Mouse (Mus musculus) retina, embryonic 14.5 days (tissue): ENCODE results near the gene Gm21958.

Experiments used
- DNase-seq: peaks from one replicate; pipeline ENCODE4 v3.0.0-alpha.2; 2015; ENCODE audit warnings: low spot score

Gene Gm21958

DNA sequence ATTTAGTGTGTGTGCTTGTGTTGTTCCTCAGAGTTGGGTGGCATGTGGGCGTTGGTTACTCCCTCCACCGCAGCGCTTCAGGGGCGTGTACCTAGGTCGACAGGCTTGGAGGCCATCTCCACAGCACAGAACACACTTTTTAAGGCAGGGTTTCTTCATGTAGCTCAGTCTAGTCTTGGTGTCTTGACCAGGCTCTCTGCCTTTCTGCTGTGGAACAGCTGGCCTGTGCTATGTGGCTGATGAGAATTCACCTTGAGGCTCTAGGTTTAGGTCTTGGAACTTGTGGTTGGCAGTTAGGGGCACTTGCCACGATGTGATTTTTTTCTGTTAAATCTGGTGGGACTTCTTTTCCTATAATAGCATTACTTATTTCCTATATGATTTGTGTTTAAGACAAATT is at the start of gene Gm21958:
Gm21958 (minus strand) TSS at position 101 of the 400 bp plus-strand sequence.
- no peak for DNase-seq

DNA sequence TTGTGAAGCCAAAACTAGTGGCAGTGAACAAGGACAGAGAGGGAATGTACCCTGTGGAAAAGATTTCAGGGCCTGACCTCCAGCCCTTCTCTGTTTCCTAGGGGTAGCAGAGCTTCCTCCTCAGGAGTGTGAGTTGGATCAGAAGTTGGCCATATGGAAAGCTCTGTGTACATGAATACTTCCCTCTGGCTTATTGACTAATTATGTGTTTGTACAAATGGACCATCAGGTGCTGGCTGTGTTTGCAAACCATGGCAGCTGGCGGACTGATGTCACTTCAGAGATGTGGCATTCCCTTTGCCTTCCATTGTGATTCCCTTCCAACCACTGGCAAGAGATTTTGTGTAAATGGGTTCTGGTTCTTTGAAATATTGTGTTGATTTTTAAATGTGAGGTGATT is 47.1 kb upstream of the Gm21958 start:
- DNase-seq, result no peak

DNA sequence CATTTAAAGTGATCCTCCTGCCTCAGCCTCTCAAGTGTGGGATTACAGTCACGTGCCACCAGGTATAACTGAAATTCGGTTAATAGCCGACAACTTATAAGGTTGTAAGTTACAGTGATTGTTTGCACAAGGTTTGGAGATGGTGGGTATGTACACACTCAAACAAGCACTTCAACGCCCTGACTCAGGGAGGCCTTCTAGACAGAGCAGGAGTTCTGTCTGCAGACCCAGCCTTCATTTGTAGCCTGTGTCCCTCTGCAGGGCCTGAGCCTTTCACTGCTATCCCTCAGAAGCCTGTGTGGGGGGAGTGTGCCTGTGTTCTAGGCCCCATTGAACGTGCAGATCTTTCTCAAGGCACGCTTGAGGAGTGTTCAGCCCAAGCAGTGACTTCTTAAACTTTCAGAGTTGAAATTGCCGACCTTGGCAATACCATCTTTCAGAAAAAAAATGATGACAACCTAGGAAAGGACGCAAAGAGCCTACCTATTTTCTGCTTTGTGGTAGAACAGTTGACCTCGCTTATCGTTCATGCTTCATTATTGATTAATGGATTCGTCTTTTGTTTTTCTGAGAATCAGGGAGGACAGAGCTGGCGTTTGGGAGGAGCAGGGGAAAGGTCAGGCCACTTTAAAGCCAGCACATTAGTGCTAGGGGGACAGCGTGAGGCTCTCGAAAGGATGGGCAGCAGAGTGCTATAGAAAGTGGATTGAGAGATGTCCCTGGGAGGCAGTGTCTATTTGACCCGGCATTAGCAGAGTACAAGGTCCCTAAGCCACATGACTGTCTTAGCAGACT is 46.4 kb upstream of the Gm21958 start:
- DNase-seq, result peak; percentile 15

DNA sequence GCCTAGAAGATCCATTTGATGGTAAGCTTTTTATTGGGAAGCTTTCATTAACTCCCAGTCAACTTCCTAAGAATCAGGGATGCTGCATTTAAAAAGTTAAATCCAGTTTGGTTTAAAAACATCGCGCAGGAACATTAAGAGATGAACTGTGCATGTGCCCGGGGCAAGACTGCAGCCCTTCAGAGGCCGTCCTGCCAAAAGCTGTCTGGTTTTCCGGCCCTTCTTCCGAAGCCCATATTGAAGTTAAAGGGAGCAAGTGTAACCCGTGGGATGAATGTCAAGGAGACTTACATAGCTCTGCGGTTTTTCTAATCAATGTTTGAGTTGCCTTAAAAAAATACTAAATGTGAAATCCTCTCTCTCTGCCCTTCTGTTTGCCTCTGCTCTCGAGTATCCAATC is 45.1 kb upstream of the Gm21958 start:
- no peak for DNase-seq

DNA sequence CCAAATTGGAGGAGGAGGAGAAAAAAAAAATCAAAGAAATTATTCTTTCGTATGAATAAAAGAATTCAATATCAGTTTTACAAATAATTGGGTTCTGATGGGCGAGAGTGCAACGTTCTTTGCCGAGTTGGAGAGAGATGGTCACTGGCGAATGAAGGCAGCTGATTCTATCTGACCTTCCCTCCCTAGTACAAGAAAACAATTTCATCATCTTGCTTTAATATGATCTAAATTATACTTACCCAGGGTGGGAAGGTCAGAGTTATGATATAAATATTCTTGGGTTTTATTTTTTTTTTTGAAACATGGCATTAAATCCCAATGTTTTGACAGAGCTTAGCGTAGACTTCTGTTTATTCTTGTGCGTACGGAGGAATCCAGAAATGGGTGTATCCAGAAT is 43.3 kb upstream of the Gm21958 start:
- DNase-seq, result no peak

DNA sequence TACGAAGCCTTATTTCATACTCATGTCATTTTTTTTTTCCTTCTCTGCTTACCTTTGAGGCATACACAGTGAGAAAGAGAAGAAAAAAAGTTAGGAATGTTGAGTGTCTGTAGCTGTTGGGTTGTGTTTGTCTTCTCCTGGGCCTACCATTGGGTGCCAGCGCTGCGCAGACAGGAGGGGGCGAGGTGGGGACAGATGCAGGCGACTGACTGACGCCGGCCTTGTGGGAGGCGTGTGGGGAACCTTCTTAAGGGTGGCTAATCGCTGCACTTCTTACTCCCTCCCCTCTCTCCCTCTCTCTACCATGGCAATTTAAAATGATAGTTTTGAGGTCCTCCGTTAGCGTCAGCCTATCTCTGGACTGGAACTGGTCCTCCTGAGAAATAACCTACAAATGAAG is 41.9 kb upstream of the Gm21958 start:
- peak; percentile 34 for DNase-seq

DNA sequence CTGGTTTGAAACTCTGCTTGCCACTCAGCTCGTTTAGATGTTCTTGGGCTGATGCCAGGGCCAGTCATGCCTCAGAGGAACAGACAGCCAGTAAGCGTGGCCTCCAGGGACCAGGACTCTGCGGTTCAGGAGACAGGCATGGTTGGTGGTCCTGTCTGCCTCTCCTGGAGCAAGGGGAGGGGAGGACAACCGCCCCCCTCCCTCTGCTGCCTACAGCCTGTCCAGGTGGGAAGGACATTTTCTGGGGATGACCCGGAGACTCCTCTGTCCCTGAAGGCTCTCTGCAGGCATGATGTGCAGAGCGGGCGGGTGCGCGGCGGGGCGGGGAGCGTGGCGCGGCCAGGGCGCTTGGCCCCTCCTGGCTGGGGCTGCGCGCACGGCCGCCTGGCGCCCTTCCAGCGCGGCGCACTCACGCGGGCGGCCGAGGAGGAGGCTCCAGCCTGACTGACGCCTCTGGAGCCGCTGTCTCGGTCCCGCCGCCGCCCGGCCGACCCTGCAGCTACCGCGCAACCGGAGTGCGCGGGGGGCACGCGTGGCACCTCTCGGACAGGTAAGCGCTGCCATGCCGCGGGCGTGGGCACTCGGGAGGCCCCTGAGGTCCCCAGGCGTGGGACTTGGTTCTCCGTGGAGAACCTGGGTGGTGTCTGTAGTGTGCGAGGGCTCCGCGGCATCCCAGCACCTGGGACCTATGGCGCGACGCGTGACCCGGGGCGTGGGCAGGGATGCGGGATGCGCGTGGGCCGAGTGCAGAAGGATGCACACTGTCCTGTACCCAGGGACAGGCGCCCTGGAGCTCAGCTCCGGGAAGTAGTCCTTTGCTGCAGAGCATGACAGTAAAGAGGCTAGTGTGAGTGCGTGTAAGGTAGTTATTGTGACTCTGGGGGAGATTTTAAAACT is 41.2 kb upstream of the Gm21958 start, which contains the start of gene Smad9:
Smad9 (plus strand) TSS at position 438 of the 897 bp plus-strand sequence.
- DNase-seq, result peak; percentile 62

DNA sequence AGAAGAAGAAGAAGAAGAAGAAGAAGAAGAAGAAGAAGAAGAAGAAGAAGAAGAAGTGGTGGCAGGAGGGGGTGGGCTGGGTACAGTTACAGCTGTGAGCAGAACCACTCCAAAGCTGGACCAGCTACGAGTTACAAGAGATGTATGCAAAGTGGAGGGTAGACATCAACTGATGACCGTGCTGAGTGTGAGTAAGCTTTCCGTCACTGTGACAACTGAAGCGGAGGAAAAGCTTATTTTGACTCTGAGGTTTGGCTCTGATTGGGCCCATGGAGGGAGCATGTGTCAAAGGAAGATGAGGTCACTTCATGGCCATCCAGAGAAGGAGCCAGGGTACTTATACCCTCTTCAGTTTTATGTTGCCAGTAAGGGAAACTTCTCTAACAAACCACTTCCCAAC is 39.3 kb upstream of the Gm21958 start:
- DNase-seq, result no peak

DNA sequence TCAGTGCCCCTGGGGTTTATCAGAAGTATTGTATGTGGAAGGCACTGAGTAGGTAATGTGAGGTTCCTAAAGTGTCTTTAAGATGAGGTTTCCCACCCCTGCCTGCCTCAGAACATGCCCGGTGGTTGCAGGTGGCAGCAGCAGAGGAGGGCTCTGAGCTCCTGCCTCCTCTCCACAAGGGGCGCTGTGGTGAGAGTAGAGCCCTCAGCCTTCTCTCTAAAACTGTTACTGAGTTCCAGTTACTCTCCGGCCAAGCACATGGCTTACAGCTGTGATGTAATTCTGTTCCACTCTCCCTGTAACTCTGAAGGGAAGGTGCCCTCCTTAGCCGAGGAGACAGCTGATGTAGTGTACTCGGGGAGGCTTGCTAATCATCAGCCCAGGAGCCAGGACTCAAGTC is 31.6 kb upstream of the Gm21958 start:
- DNase-seq, result peak; percentile 50

DNA sequence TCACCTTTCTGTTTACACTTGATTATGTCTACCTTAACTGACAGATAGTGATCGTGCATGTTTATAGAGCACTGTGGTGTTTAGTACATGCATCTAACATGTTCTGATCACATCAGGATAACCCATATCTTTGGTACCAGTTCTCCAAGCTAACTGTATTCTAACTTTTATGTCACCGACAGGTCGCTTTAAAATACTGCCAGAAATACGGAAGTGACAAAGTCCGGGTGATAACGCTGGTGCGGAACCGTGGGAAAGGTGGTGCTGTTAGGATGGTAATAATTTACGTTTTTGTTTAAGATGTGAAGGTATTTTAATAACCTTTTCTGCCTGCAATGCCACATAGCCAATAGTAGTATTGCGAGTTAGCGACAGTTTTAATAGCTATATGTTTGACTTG is 27.8 kb upstream of the Gm21958 start:
- no peak for DNase-seq

DNA sequence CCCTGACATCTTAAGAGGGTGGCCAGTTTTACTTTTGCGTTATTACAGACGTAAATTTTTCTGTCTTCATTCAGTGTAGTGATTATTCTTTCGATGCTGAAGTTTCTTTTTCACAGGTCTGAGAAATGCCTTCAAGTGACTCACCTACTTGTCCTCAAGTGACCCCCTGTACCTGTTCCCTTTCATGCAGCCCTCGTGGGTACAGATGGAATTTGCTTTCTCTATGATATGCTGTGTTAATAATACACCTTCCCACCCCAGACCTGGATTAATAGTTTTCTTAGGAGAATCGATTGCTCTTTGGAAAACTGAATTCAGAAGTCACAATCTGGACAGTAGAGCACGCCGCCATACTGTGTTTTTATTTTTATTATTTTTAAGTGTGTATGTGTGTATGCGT is 23.2 kb upstream of the Gm21958 start:
- no peak for DNase-seq

DNA sequence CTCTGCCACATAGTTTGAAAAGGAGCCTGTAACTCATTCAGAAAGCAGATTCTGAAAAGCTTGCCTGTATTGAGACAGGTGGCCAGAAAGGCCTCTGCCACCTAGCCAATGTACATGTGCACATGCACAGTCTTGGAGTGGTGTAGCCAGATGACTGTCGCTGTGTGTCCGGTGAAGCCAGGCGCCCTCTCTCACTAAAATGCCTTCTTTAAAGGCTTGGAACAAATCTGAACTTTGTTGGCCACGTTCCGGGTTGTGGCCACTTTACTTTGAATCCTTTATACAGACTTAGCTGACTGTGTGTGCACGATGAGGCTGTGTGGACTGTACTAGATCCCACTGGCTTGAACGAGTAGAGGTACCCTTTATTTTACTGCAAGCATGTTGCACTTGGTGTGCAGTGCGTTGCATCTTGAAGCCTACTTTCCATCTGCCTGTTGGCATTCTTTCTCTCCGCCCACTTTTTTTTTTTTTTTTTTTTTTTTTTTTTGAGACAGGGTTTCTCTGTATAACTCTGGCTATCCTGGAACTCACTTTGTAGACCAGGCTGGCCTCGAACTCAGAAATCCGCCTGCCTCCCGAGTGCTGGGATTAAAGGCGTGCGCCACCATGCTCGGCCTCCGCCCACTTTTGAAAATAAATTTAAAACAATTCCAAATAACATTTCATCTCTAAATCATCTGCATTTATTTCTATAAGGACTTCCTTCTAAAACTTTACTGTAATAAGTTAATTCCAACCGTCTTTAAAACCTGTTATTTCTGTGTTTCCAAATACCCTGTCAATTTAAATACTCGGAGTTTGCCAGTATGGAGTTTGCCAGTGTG is 22.2 kb upstream of the Gm21958 start:
- DNase-seq, result peak; percentile 32

DNA sequence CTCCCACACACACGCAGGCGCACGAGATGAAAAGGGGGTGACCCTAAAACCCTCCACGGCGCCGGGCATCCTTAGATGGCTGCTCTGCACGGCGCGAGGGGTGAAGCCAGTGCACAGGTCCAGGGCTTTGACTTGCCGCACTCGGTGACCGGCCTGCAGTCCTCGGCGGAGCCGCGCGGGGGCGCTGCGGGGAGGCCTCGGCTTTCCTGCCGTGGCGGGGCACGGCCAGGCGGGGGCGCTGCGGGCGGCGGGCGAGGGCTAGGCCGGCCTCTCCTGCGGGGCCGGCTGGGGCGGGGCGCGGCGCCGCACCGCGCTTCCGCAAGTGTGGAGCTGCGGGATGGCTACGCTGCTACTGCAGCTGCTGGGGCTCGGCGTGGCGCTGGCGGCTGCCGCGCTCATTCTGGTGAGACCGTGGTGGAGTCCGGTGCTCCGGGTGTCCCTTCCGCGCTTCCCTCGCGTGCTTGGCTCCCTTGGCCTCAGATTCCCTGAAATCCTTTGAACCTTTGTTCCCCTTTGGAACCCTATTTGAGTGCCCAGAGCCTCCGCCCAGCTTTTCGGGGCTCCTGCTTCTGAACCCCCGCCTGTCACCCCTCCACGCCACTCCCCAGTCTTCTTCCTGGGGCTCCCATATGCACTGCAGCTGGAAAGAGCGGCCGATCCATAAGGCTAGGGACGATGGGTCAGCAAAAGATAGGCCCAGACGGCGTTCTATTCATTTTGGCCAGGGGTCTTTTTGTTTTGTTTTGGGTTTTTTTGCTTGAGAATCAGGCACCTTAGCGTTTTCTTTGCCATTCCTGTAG is 21.3 kb upstream of the Gm21958 start, which contains the start of the genes Exosc8 and Alg5:
Exosc8 (minus strand) TSS at position 147 of the 800 bp plus-strand sequence.
Alg5 (plus strand) TSS at position 293 of the 800 bp plus-strand sequence.
- peak; percentile 82 for DNase-seq

DNA sequence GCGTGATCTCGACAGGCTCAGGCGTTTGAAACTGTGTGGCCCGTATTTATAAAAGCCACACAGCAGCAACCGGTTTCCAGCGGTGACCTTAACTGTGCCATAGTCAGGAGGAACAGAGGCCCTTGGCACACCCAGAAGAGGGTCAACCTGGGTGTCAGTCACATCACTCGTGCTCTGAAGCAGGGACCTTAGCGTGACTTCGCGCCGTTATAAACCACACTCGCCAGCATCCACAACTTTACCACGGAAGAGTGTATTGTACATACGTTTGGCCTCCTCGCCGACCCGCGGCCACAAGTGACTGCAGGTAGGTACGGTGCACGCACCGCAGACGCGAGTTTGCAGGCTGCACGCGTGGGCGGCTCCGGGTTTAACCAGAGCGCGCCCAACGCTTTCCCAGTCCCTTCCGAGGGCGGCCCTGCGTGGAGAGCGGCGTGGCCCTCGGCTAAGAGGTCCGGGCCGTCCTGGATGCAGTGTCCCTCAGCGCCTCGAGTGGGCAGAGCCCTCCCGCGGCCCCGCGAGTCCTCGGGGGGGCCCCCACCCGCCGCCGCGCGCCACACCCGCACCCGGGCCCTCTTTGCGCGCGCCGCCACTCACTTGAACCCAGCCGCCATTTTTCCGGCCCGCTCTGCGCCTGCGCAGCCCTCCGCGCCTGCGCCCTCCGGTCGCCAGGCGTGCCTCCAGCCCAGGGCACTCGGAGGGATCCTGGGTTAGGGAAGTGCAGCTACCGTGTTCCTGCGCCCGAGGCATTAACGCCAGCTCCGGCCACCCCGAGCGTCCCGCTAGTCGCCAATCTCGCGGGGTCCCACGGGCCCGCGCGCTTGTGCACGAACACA is 20.5 kb upstream of the Gm21958 start:
- DNase-seq, result peak; percentile 92

DNA sequence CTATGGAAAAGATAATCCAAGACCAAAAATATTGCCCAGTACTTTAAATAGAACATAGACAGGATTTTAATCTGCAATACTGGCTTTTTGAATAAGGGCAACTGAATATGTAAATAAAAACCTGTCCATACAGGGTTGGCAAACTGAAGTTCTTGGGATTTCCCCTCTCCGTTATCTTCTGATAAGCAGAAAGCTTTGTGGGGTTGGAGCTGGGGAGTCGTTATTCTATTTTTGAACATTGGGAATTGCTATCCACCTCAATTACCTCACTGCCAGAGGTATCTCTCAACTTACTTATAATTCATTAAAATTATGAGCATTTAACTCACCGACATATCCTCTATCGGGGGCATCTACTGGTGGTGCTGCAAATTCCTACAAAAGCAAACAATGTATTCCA is 18.2 kb upstream of the Gm21958 start:
- no peak for DNase-seq

DNA sequence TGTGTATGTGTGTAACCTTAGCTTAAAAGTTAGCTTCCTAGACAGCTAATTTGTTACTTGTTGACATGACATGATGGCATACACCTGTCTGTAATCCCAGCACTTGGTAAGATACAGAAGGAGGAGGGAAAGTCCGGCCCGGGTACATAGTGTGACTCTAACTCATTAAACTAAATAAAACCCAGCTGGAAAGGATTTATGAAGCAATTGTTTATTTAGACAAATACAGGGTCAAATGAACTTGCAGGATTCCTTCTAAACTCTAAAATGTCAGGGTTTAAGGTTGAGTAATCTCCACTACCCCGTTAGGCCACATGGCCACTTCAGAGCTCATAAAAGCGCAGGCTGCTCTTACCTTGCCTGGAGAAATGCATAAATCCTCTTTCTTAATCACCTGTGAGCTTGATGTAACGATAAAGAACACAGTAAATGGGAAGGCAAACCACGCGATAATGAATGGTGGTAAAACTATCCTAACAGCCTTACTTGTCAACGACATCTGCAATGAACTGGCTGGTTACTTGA is 17.5 kb upstream of the Gm21958 start:
- no peak for DNase-seq

DNA sequence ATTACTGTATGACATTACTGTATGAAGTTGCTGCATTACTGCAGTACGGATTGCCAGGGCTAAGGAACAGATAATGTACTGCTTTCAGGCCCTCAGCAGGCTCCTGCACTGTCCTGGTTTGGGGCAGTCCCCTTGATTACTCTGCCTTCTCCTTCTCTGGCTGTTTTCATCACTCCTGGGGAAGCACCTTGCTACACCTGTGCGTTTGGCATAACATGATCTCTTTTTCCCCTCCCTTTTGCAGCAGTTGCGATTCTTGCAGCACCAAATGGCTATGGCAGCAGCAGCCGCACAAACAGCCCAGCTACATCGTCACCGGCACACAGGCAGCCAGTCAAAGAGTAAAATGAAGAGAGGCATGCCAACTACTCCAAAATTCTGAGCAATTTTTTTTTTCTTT is 13.9 kb upstream of the Gm21958 start:
- DNase-seq, result no peak

DNA sequence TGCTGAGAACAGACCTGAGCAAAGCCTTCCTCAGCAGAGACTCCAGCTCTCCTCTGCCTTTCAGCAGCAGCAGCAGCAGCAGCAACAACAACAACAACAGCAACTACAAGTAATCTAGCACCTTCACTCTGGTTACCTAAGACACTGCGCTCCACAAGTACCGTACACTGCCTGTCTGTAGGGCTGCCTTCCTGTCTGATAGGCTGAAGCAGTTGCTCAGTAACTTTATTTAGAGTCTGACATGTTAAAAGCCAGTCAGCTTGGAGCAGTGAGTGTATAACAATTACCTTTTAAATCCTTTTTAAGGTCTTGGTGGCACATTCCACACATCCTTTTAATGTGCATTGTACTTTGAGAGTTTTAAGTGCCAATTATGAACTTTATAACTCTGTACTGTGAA is 13.4 kb upstream of the Gm21958 start:
- no peak for DNase-seq

DNA sequence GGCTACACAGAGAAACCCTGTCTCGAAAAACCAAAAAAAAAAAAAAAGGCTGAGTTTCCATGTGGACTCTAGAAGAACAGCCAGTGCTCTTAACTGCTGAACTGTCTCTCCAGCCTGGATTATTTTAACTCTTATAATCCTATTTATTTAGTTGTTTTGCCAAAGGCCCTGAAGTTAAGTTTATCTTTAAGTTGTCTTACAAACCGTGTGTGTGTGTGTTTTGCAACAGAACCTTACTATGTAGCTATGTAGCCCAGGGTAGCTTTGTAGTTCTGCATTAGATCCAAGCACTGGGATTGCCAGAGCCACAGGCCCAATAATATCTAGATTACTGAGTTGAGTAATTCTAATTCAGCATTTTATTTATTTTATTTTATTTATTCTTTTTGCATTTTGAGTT is 11.2 kb upstream of the Gm21958 start:
- no peak for DNase-seq
